Mouse (Mus musculus) CH12.LX (cell line): ENCODE results near the gene Hltf. TPM values are rescaled to one million over a fixed set of nuclear protein-coding genes. Genes with fewer than 3 reads are reported as not detected.

Experiments used
- DNase-seq: peaks from one replicate; pipeline ENCODE4 v3.0.0-alpha.2; 2013; ENCODE audit errors: extremely low read depth
- H3K27ac ChIP-seq: 2 replicates; pipeline ENCODE4 v1.5.1; 2012; ENCODE audit warnings: low read depth, mild to moderate bottlenecking, control low read depth, moderate library complexity; ENCODE audit not compliant: insufficient read depth
- H3K27me3 ChIP-seq: replicated peaks from 2 replicates; pipeline ENCODE3; 2012; ENCODE audit warnings: inconsistent platforms
- H3K36me3 ChIP-seq, 2 experiments: replicated peaks in 1 of 2; 2 replicates each; pipeline versions ENCODE3 to v1.6.1; 2012; ENCODE audit warnings: inconsistent platforms in 1 of 2, low read length in 1 of 2, mild to moderate bottlenecking in 1 of 2, mixed read lengths in 1 of 2, moderate library complexity in 1 of 2; ENCODE audit not compliant: control insufficient read depth in 1 of 2, insufficient read depth in 1 of 2
- H3K4me1 ChIP-seq, 2 experiments: 2 replicates each; pipeline ENCODE4 v1.6.1; 2012; ENCODE audit warnings: inconsistent platforms in 1 of 2, moderate library complexity in 1 of 2; ENCODE audit not compliant: insufficient read depth in 2 of 2, control insufficient read depth in 1 of 2
- H3K4me2 ChIP-seq: 2 replicates; pipeline ENCODE4 v1.6.1; 2012; ENCODE audit warnings: low read depth, mild to moderate bottlenecking, control low read depth; ENCODE audit not compliant: poor library complexity, insufficient read depth, severe bottlenecking
- H3K4me3 ChIP-seq, 3 experiments: fragments of 150-350 bp in 1 of 3; sonication (generic) in 1 of 3; replicated peaks in 1 of 3; 2 replicates each; pipeline versions ENCODE3 to v1.5.1; 2011 to 2012; ENCODE audit warnings: low read depth in 2 of 3, low read length in 2 of 3, mild to moderate bottlenecking in 2 of 3, moderate library complexity in 2 of 3, control low read depth in 1 of 3, improper control_type of control experiment in 1 of 3, inconsistent platforms in 1 of 3, mixed read lengths in 1 of 3; ENCODE audit not compliant: poor library complexity in 1 of 3
- H3K79me2 ChIP-seq: replicated peaks from 2 replicates; pipeline ENCODE4 v1.6.1; 2012; ENCODE audit warnings: mild to moderate bottlenecking, moderate library complexity; ENCODE audit not compliant: control insufficient read depth, poor library complexity, insufficient read depth, severe bottlenecking; ENCODE audit errors: extremely low read depth
- H3K9ac ChIP-seq: 2 replicates; pipeline ENCODE4 v1.6.1; 2012; ENCODE audit warnings: low read depth, mild to moderate bottlenecking, control low read depth, moderate library complexity; ENCODE audit not compliant: insufficient read depth
- H3K9me3 ChIP-seq: replicated peaks from 2 replicates; pipeline ENCODE3; 2012; ENCODE audit warnings: low read length, inconsistent platforms, mixed read lengths
- CHD1 ChIP-seq: IDR thresholded peaks from 2 replicates; pipeline ENCODE4 v1.6.1; 2012; ENCODE audit warnings: low read depth, low read length, improper control_type of control experiment, inconsistent platforms
- CTCF ChIP-seq, 2 experiments: IDR thresholded peaks in 1 of 2; conservative IDR thresholded peaks in 1 of 2; 2 replicates each; pipeline ENCODE4 v1.5.1; 2011 to 2012; ENCODE audit warnings: low read depth in 2 of 2, low read length in 2 of 2, improper control_type of control experiment in 1 of 2, inconsistent platforms in 1 of 2, mild to moderate bottlenecking in 1 of 2, moderate library complexity in 1 of 2
- E2F4 ChIP-seq: IDR thresholded peaks from 2 replicates; pipeline ENCODE4 v1.6.1; 2011; ENCODE audit warnings: low read depth, low read length, improper control_type of control experiment; ENCODE audit not compliant: insufficient replicate concordance
- ELF1 ChIP-seq: IDR thresholded peaks from 2 replicates; pipeline ENCODE4 v1.6.1; 2014; ENCODE audit warnings: low read depth, mild to moderate bottlenecking, inconsistent platforms, low read length, improper control_type of control experiment
- EP300 ChIP-seq: IDR thresholded peaks from 2 replicates; pipeline ENCODE4 v1.6.1; 2011; ENCODE audit warnings: low read length, improper control_type of control experiment
- ETS1 ChIP-seq: conservative IDR thresholded peaks from 2 replicates; pipeline ENCODE4 v1.6.1; 2012; ENCODE audit warnings: low read depth, mild to moderate bottlenecking, inconsistent platforms, low read length, improper control_type of control experiment, moderate library complexity
- IRF4 ChIP-seq: IDR thresholded peaks from 2 replicates; pipeline ENCODE4 v1.6.1; 2014; ENCODE audit warnings: low read depth, mild to moderate bottlenecking, inconsistent platforms, low read length, improper control_type of control experiment
- JUN ChIP-seq: IDR thresholded peaks from 2 replicates; pipeline ENCODE4 v1.6.1; 2011; ENCODE audit warnings: low read depth, mild to moderate bottlenecking, low read length, improper control_type of control experiment, moderate library complexity; ENCODE audit not compliant: insufficient read depth
- KAT2A ChIP-seq: IDR thresholded peaks from 2 replicates; pipeline ENCODE4 v1.6.1; 2012; ENCODE audit warnings: low read length, improper control_type of control experiment, inconsistent platforms; ENCODE audit not compliant: insufficient replicate concordance
- MAFK ChIP-seq: IDR thresholded peaks from 2 replicates; pipeline ENCODE4 v1.6.1; 2011; ENCODE audit warnings: low read length, improper control_type of control experiment; ENCODE audit not compliant: insufficient replicate concordance
- MAZ ChIP-seq: IDR thresholded peaks from 2 replicates; pipeline ENCODE4 v1.6.1; 2012; ENCODE audit warnings: low read depth, mild to moderate bottlenecking, inconsistent platforms, low read length, improper control_type of control experiment, moderate library complexity
- MEF2A ChIP-seq: IDR thresholded peaks from 2 replicates; pipeline ENCODE4 v1.6.1; 2014; ENCODE audit warnings: low read depth, mild to moderate bottlenecking, inconsistent platforms, low read length, improper control_type of control experiment, borderline replicate concordance
- NELFE ChIP-seq: IDR thresholded peaks from 2 replicates; pipeline ENCODE4 v1.6.1; 2011; ENCODE audit warnings: low read depth, low read length, improper control_type of control experiment
- POLR2A ChIP-seq: IDR thresholded peaks from 2 replicates; pipeline ENCODE4 v1.6.1; 2011; ENCODE audit warnings: low read depth, mild to moderate bottlenecking, improper control_type of control experiment, low read length
- POLR2AphosphoS2 ChIP-seq: IDR thresholded peaks from 2 replicates; pipeline ENCODE4 v1.6.1; 2011; ENCODE audit warnings: low read depth, low read length, improper control_type of control experiment
- RAD21 ChIP-seq: IDR thresholded peaks from 2 replicates; pipeline ENCODE4 v1.6.1; 2011; ENCODE audit warnings: low read depth, mild to moderate bottlenecking, low read length, improper control_type of control experiment, moderate library complexity
- RCOR1 ChIP-seq: conservative IDR thresholded peaks from 2 replicates; pipeline ENCODE4 v1.6.1; 2012; ENCODE audit warnings: low read depth, mild to moderate bottlenecking, inconsistent platforms, low read length, improper control_type of control experiment
- TBP ChIP-seq: conservative IDR thresholded peaks from 2 replicates; pipeline ENCODE4 v1.6.1; 2011; ENCODE audit warnings: low read depth, low read length, improper control_type of control experiment
- USF1 ChIP-seq: IDR thresholded peaks from 2 replicates; pipeline ENCODE4 v1.6.1; 2014; ENCODE audit warnings: low read depth, mild to moderate bottlenecking, inconsistent platforms, low read length, improper control_type of control experiment
- USF2 ChIP-seq: conservative IDR thresholded peaks from 2 replicates; pipeline ENCODE4 v1.6.1; 2011; ENCODE audit warnings: low read depth, low read length, improper control_type of control experiment
- ZC3H11A ChIP-seq: IDR thresholded peaks from 2 replicates; pipeline ENCODE4 v1.6.1; 2012; ENCODE audit warnings: low read depth, mild to moderate bottlenecking, inconsistent platforms, low read length, improper control_type of control experiment
- ZKSCAN1 ChIP-seq: IDR thresholded peaks from 2 replicates; pipeline ENCODE4 v1.6.1; 2012; ENCODE audit warnings: low read depth, inconsistent platforms, low read length, improper control_type of control experiment, borderline replicate concordance
- dilution Hi-C: fragments of 300-500 bp; cut with MboI; formaldehyde crosslinking; loops from 2 replicates; pipeline ENCODE4 v1.14.3; 2020; ENCODE audit warnings: low sequenced_read_pairs; ENCODE audit not compliant: extremely low pct_unique_long_range_greater_than_20kb, extremely low pct_ligation_motif_present
- in situ Hi-C: fragments of 300-500 bp; cut with MboI; formaldehyde crosslinking; loops from 3 replicates; pipeline ENCODE4 v1.14.3; 2019; ENCODE audit warnings: low sequenced_read_pairs, low pct_ligation_motif_present, low pct_unique_long_range_greater_than_20kb, mixed read lengths
- polyA plus RNA-seq: library from polyadenylated mRNA; unstranded; fragments of >175 nt; gene quantifications from 2 replicates; pipeline ENCODE4 v1.2.1, GENCODE M21; 2012; ENCODE audit warnings: low read depth; ENCODE audit not compliant: insufficient read length
- total RNA-seq, 2 experiments: library from RNA; depleted of rRNA; stranded (reverse); fragments of 300-350 nt in 1 of 2; fragments of >200 nt in 1 of 2; gene quantifications; 2 replicates each; pipeline ENCODE4 v1.2.3; 2012 to 2014

The Hltf gene
- total and polyA plus RNA-seq, 3 experiments, result 18.9 to 37.1 (median 19.4) TPM

DNA sequence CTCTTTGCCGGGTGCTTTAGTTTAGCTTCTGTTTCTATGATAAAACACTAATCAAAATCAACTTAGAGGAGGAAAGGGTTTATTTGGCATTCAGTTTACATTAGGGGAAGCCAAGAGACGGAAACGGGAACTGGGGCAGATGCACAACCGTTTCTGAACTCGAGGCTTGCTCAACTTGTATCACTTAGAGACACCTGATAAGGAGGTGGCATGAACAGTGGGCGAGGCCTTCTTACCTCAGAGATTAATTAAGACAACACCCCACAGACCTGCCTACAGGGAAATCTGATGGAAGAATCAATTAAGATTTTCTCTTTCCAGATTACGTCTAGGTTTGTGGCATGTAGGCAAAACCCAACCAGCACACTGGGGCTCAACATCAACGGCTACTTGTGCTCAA, 39.5 kb upstream of the Hltf start:
- dilution Hi-C loops, result no loop called here
- Histone ChIP-seq H3K27ac (no peak overlapping the region), H3K9me3 (no peaks in the 10 kb centered on the region), H3K27me3 (no peaks in the 10 kb centered on the region), H3K4me1 (no peaks in the 10 kb centered on the region), H3K79me2 (0 out of 2 replicates have a peak, but pooled peaks cover 1% of the 10 kb centered on the region), H3K36me3 (peaks cover 48 to 80% of the 10 kb centered on the region in 2 experiments), H3K4me2 (no peak overlapping the region), H3K4me3 (no peak overlapping the region), H3K9ac (no peak overlapping the region)
- TF ChIP-seq ELF1, result no peak
- in situ Hi-C loops, result no loop called here
- no peak for DNase-seq

- Histone ChIP-seq H3K79me2 (peaks cover 1% of the 10 kb centered on the region; the same call in 1 of the 2 replicates), H3K9me3 (no peaks in the 10 kb centered on the region), H3K4me3 (no peak overlapping the region), H3K9ac (no peak overlapping the region), H3K27me3 (no peaks in the 10 kb centered on the region), H3K4me1 (peaks cover 13 to 41% of the 10 kb centered on the region in 2 experiments; a peak in 3 of 4 replicates), H3K27ac (no peak overlapping the region), H3K4me2 (no peak overlapping the region), H3K36me3 (peaks cover 44 to 60% of the 10 kb centered on the region in 2 experiments)
- dilution Hi-C loops (no loop called here), in situ Hi-C loops (no loop called here)
- DNase-seq, result no peak
- TF ChIP-seq POLR2A (no peak), ETS1 (no peak), ZC3H11A (no peak), NELFE (no peak), E2F4 (no peak), ZKSCAN1 (no peak), ELF1 (no peak), CTCF (conservative IDR thresholded peaks at IDR 0.05 in 1 of 2, IDR thresholded peaks at IDR 0.05 in 1 of 2; ENCODE audit: low read depth in 2 of 2, low read length in 2 of 2) (no peak), RAD21 (no peak), POLR2AphosphoS2 (no peak), MAFK (no peak), KAT2A (no peak)
Measured at GRCm38 (mm10) chr3:20023832-20024231, 33.8 kb upstream of the Hltf start.

DNA sequence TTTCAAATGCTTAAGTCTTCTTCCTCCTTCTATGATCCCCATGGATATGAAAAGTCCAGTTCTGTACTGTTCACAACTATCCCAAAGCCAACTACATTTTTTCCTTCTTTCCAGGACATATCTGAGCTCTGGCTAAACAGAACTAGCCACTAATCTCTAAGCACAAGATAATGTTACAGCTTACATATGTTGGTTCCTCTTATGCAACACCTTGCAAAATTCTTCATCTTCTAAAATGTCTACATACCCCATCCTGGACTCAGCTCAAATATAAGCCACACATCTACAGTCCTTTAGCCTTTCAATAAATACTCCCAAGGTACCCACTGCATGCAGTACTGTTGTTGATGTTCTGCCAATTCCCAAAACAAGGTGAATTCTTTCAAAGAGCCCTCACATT, 31.1 kb upstream of the Hltf start:
- Histone ChIP-seq H3K4me2 (peak overlapping the region; percentile 82), H3K27ac (peak overlapping the region; percentile 95), H3K9me3 (no peaks in the 10 kb centered on the region), H3K27me3 (no peaks in the 10 kb centered on the region), H3K4me1 (peaks cover 16 to 62% of the 10 kb centered on the region in 2 experiments), H3K79me2 (peaks cover 11% of the 10 kb centered on the region), H3K9ac (no peak overlapping the region), H3K4me3 (no peak overlapping the region), H3K36me3 (peaks cover 31 to 49% of the 10 kb centered on the region in 2 experiments)
- dilution Hi-C loops, result no loop called here
- TF ChIP-seq ZC3H11A (no peak), CHD1 (no peak), ZKSCAN1 (no peak), CTCF (conservative IDR thresholded peaks at IDR 0.05 in 1 of 2, IDR thresholded peaks at IDR 0.05 in 1 of 2; ENCODE audit: low read depth in 2 of 2, low read length in 2 of 2) (no peak), ELF1 (no peak), USF1 (no peak), RCOR1 (no peak), JUN (no peak), MAZ (no peak), TBP (no peak), EP300 (no peak), MEF2A (no peak), IRF4 (no peak), POLR2AphosphoS2 (no peak), USF2 (no peak)
- DNase-seq, result no peak
- in situ Hi-C loops, result no loop called here
